Mouse (Mus musculus) midbrain, embryonic 14.5 days (tissue): Measurements from ENCODE around the gene P4ha1. TPM values are rescaled to one million over a fixed set of nuclear protein-coding genes. Genes with fewer than 3 reads are reported as not detected.
"Not testable (repeated sequence)": the region's sequence is repeated elsewhere in the genome, so short reads cannot be mapped to it uniquely, and the experiment has no call there.

Experiments used
- ATAC-seq: fragments of 200-750 bp; cut with Nextera tagmentation; 2 replicates; pipeline ENCODE4 v1.8.0; 2017; ENCODE audit warnings: moderate number of reproducible peaks, moderate library complexity; ENCODE audit not compliant: low FRiP score, low TSS enrichment
- DNase-seq: peaks from one replicate; pipeline ENCODE4 v3.0.0-alpha.2; 2015
- H3K27ac ChIP-seq: fragments of 300-500 bp; sonication (generic); replicated peaks from 2 replicates; pipeline ENCODE4 v1.5.1; 2014; ENCODE audit warnings: mild to moderate bottlenecking, low read depth, low read length, moderate library complexity
- H3K27me3 ChIP-seq: fragments of 300-500 bp; sonication (generic); 2 replicates; pipeline ENCODE4 v1.6.1; 2014; ENCODE audit warnings: low read length, control low read depth, mixed read lengths; ENCODE audit not compliant: control insufficient read depth, insufficient read depth
- H3K36me3 ChIP-seq: fragments of 300-500 bp; sonication (generic); 2 replicates; pipeline ENCODE4 v1.6.1; 2014; ENCODE audit warnings: low read length, control low read depth; ENCODE audit not compliant: control insufficient read depth, insufficient read depth
- H3K4me1 ChIP-seq: fragments of 300-500 bp; sonication (generic); 2 replicates; pipeline ENCODE4 v1.6.1; 2014; ENCODE audit warnings: mild to moderate bottlenecking, antibody characterized with exemption, low read length, control low read depth; ENCODE audit not compliant: control insufficient read depth, insufficient read depth
- H3K4me2 ChIP-seq: fragments of 300-500 bp; sonication (generic); 2 replicates; pipeline ENCODE4 v1.6.1; 2014; ENCODE audit warnings: mild to moderate bottlenecking, low read length, moderate library complexity
- H3K4me3 ChIP-seq: fragments of 300-500 bp; sonication (generic); replicated peaks from 2 replicates; pipeline ENCODE4 v1.5.1; 2014; ENCODE audit warnings: low read depth, low read length
- H3K9ac ChIP-seq: fragments of 300-500 bp; sonication (generic); replicated peaks from 2 replicates; pipeline ENCODE4 v1.6.1; 2014; ENCODE audit warnings: mild to moderate bottlenecking, low read length, moderate library complexity
- H3K9me3 ChIP-seq: fragments of 300-500 bp; sonication (generic); 2 replicates; pipeline ENCODE4 v1.6.1; 2016; ENCODE audit warnings: low read length, control low read depth, mixed read lengths; ENCODE audit not compliant: control insufficient read depth
- WGBS: fragments of 180-500 bp; shearing (Covaris S2); extraction: QIAGEN DNeasy Blood & Tissue Kit; methylation state at CpG from one replicate; pipeline ENCODE4 v1.1.7; 2014; 5-methylcytosine and 5-hydroxymethylcytosine counted together
- polyA plus RNA-seq: library from polyadenylated mRNA; unstranded; fragments of >200 nt; fragmentation: Nextera tagmentation; extraction: Ambion mirVana; gene quantifications from 2 replicates; pipeline ENCODE4 v1.2.1, GENCODE M21; 2014

P4ha1 gene
- polyA plus RNA-seq, 1 experiment from 2014 or later, result 22.4 TPM

- WGBS, result 93% methylated on average over 11 of the region's 25 CpGs
- H3K9ac ChIP-seq, H3K36me3 ChIP-seq, H3K27me3 ChIP-seq, DNase-seq, H3K4me2 ChIP-seq, ATAC-seq, H3K4me1 ChIP-seq, H3K9me3 ChIP-seq, H3K4me3 ChIP-seq, H3K27ac ChIP-seq: not testable (repeated sequence)
These were observed 72.4 kb downstream of the P4ha1 start, which contains the start of gene Gm10273 for GRCm38 (mm10) chr10:59395461-59395860. Gene Gm10273, plus strand, starts transcription at chr10:59395632.

GRCm38 (mm10) chr10:59402899-59403792 lies 80.0 kb downstream of the P4ha1 start, which contains the start of gene Pla2g12b:
Gene Pla2g12b, plus strand, starts transcription at chr10:59403660.
- ATAC-seq (no peak), DNase-seq (no peak)
- Histone ChIP-seq H3K36me3 (no peaks in the 10 kb centered on the region), H3K27ac (no peak within 1 kb of the TSS), H3K4me1 (no peaks in the 10 kb centered on the region), H3K27me3 (no peaks in the 10 kb centered on the region), H3K9ac (no peak within 1 kb of the TSS), H3K4me2 (no peak within 1 kb of the TSS), H3K4me3 (no peak within 1 kb of the TSS), H3K9me3 (no peaks in the 10 kb centered on the region)
- 76% methylated on average over 21 of the region's 21 CpGs for WGBS

- ATAC-seq, result no peak
- Histone ChIP-seq H3K9ac (no peak overlapping the region), H3K4me3 (no peak overlapping the region), H3K4me1 (no peaks in the 10 kb centered on the region), H3K9me3 (no peaks in the 10 kb centered on the region), H3K4me2 (no peak overlapping the region), H3K36me3 (no peaks in the 10 kb centered on the region), H3K27me3 (no peaks in the 10 kb centered on the region), H3K27ac (no peak overlapping the region)
- no peak for DNase-seq
- 79% methylated on average over 10 of the region's 10 CpGs for WGBS
These were observed 80.7 kb downstream of the P4ha1 start for GRCm38 (mm10) chr10:59403793-59404149.

- no peak overlapping the region for H3K4me3 ChIP-seq
- no peak overlapping the region for H3K9ac ChIP-seq
- ATAC-seq (no peak), DNase-seq (no peak)
- WGBS, result 74% methylated on average over 6 of the region's 6 CpGs
- H3K36me3 ChIP-seq, result no peaks in the 10 kb centered on the region
- no peaks in the 10 kb centered on the region for H3K27me3 ChIP-seq
- no peak overlapping the region for H3K4me2 ChIP-seq
- no peaks in the 10 kb centered on the region for H3K9me3 ChIP-seq
- no peaks in the 10 kb centered on the region for H3K4me1 ChIP-seq
- no peak overlapping the region for H3K27ac ChIP-seq
These were observed 85.4 kb downstream of the P4ha1 start for GRCm38 (mm10) chr10:59408499-59408898.

- 86% methylated on average over 12 of the region's 12 CpGs for WGBS
- no peak overlapping the region for H3K27ac ChIP-seq
- H3K9ac ChIP-seq, result no peak overlapping the region
- no peaks in the 10 kb centered on the region for H3K4me1 ChIP-seq
- DNase-seq, result no peak
- H3K4me2 ChIP-seq, result no peak overlapping the region
- no peak overlapping the region for H3K4me3 ChIP-seq
- ATAC-seq, result no peak
- no peaks in the 10 kb centered on the region for H3K9me3 ChIP-seq
- no peaks in the 10 kb centered on the region for H3K27me3 ChIP-seq
- no peaks in the 10 kb centered on the region for H3K36me3 ChIP-seq
These were observed 87.2 kb downstream of the P4ha1 start for GRCm38 (mm10) chr10:59410264-59410663.

- ATAC-seq, result no peak
- 91% methylated on average over 4 of the region's 4 CpGs for WGBS
These were observed 90.6 kb downstream of the P4ha1 start for GRCm38 (mm10) chr10:59413711-59414110.

GRCm38 (mm10) chr10:59416623-59417022 lies 93.5 kb downstream of the P4ha1 start:
- H3K27ac ChIP-seq, result no peak overlapping the region
- DNase-seq, result no peak
- H3K4me2 ChIP-seq, result no peak overlapping the region
- ATAC-seq, result no peak
- no peaks in the 10 kb centered on the region for H3K36me3 ChIP-seq
- no peaks in the 10 kb centered on the region for H3K4me1 ChIP-seq
- H3K9me3 ChIP-seq, result no peaks in the 10 kb centered on the region
- WGBS, result 92% methylated on average over 3 of the region's 3 CpGs
- H3K27me3 ChIP-seq, result no peaks in the 10 kb centered on the region
- H3K9ac ChIP-seq, result no peak overlapping the region
- H3K4me3 ChIP-seq, result no peak overlapping the region

More at GRCm38 (mm10) chr10:59413711-59414110, 90.6 kb downstream of the P4ha1 start:
- Histone ChIP-seq H3K9ac (no peak overlapping the region), H3K4me2 (no peak overlapping the region), H3K27ac (no peak overlapping the region), H3K36me3 (no peaks in the 10 kb centered on the region), H3K9me3 (no peaks in the 10 kb centered on the region), H3K4me1 (no peaks in the 10 kb centered on the region), H3K27me3 (no peaks in the 10 kb centered on the region), H3K4me3 (no peak overlapping the region)
- no peak for DNase-seq

- DNase-seq (no peak), ATAC-seq (no peak)
- WGBS, result 90% methylated on average over 4 of the region's 4 CpGs
- H3K27me3 ChIP-seq, result no peaks in the 10 kb centered on the region
- H3K9ac ChIP-seq, result no peak overlapping the region
- H3K27ac ChIP-seq, result no peak overlapping the region
- no peaks in the 10 kb centered on the region for H3K9me3 ChIP-seq
- H3K36me3 ChIP-seq, result no peaks in the 10 kb centered on the region
- no peak overlapping the region for H3K4me3 ChIP-seq
- no peaks in the 10 kb centered on the region for H3K4me1 ChIP-seq
- no peak overlapping the region for H3K4me2 ChIP-seq
These were observed 96.4 kb downstream of the P4ha1 start for GRCm38 (mm10) chr10:59419516-59419915.
